Mouse (Mus musculus) common myeloid progenitor, adult 5-6 weeks (primary cell): ENCODE results near the gene Rimkla. TPM values are rescaled to one million over a fixed set of nuclear protein-coding genes. Genes with fewer than 3 reads are reported as not detected.

Source experiments
- ATAC-seq: replicated peaks from 2 replicates; pipeline ENCODE4 v1.8.0; 2016; ENCODE audit warnings: low read depth, mild to moderate bottlenecking, moderate TSS enrichment, inconsistent platforms; ENCODE audit not compliant: poor library complexity, severe bottlenecking
- total RNA-seq: library from RNA; stranded (forward); fragments of 200-1000, 187-1606 nt; gene quantifications from 2 replicates; pipeline ENCODE4 v1.2.3, GENCODE M21; 2017

Gene Rimkla
- total RNA-seq, 1 experiment from 2014 or later, result not detected

- no peak for ATAC-seq
Observed at GRCm38 (mm10) chr4:119473150-119473549, 19.3 kb downstream of the Rimkla start.

GRCm38 (mm10) chr4:119472545-119472944, 19.9 kb downstream of the Rimkla start:
- ATAC-seq, result no peak

GRCm38 (mm10) chr4:119467720-119468380, 24.6 kb downstream of the Rimkla start:
- ATAC-seq, result peak; percentile 69

- ATAC-seq, result no peak
Observed at GRCm38 (mm10) chr4:119465841-119466240, 26.6 kb downstream of the Rimkla start.

GRCm38 (mm10) chr4:119463756-119464419, 28.5 kb downstream of the Rimkla start:
- ATAC-seq, result peak; percentile 63

GRCm38 (mm10) chr4:119462858-119463755, 29.3 kb downstream of the Rimkla start:
- ATAC-seq, result peak; percentile 29; the same call in 1 of the 2 replicates

GRCm38 (mm10) chr4:119462457-119462856, 30.0 kb downstream of the Rimkla start:
- no peak for ATAC-seq

GRCm38 (mm10) chr4:119460728-119461141, 31.7 kb downstream of the Rimkla start:
- no peak for ATAC-seq

- no peak for ATAC-seq
Observed at GRCm38 (mm10) chr4:119460296-119460695, 32.1 kb downstream of the Rimkla start.

GRCm38 (mm10) chr4:119453533-119453932, 38.9 kb downstream of the Rimkla start:
- no peak for ATAC-seq

- ATAC-seq, result no peak
Observed at GRCm38 (mm10) chr4:119453128-119453527, 39.3 kb downstream of the Rimkla start.

GRCm38 (mm10) chr4:119450436-119450835, 42.0 kb downstream of the Rimkla start:
- ATAC-seq, result no peak

- no peak for ATAC-seq
Observed at GRCm38 (mm10) chr4:119447786-119448185, 44.6 kb downstream of the Rimkla start.

GRCm38 (mm10) chr4:119447261-119447660, 45.2 kb downstream of the Rimkla start:
- no peak for ATAC-seq

- ATAC-seq, result no peak
Observed at GRCm38 (mm10) chr4:119442539-119442938, 49.9 kb downstream of the Rimkla start.

GRCm38 (mm10) chr4:119441836-119442235, 50.6 kb downstream of the Rimkla start:
- ATAC-seq, result no peak

- ATAC-seq, result no peak
Observed at GRCm38 (mm10) chr4:119437936-119438335, 54.5 kb downstream of the Rimkla start.

- peak; percentile 78 for ATAC-seq
Observed at GRCm38 (mm10) chr4:119430678-119431077, 61.8 kb downstream of the Rimkla start.

- ATAC-seq, result peak; percentile 64
Observed at GRCm38 (mm10) chr4:119427680-119428079, 64.7 kb downstream of the Rimkla start.

- no peak for ATAC-seq
Observed at GRCm38 (mm10) chr4:119425601-119426000, 66.8 kb downstream of the Rimkla start.

- no peak for ATAC-seq
Observed at GRCm38 (mm10) chr4:119425077-119425476, 67.4 kb downstream of the Rimkla start.
